Mouse (Mus musculus): Measurements from ENCODE around the gene Ankrd63.

The Ankrd63 gene

DNA sequence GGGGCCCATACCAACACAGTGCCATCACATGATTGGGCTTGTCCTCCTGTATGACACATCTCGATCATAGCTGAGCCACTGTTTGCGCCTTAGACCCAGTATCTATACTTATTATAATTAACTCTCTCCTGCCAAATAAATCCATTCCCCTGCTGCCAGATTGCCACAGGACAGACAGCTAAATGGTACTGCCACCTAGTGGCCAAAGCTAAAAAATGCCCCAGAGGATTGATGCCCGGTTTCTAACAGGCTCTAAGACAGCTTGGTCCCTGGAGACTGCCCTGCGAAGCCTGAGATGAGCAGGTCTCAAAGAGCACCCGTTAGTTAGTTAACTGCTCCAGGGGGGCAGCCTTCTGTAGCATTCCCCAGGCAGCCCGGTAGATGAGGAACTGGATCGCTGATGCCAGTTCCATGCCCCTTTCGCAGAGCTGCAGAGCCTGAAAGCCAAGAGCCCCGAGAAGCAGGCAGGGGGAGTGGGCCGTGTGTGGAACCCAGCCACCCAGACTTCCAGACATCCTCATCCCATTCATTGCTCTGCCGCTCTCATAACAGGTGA, 8.0 kb downstream of the Ankrd63 start:
- in situ Hi-C loops (cut with MboI, MseI): no loop called here

DNA sequence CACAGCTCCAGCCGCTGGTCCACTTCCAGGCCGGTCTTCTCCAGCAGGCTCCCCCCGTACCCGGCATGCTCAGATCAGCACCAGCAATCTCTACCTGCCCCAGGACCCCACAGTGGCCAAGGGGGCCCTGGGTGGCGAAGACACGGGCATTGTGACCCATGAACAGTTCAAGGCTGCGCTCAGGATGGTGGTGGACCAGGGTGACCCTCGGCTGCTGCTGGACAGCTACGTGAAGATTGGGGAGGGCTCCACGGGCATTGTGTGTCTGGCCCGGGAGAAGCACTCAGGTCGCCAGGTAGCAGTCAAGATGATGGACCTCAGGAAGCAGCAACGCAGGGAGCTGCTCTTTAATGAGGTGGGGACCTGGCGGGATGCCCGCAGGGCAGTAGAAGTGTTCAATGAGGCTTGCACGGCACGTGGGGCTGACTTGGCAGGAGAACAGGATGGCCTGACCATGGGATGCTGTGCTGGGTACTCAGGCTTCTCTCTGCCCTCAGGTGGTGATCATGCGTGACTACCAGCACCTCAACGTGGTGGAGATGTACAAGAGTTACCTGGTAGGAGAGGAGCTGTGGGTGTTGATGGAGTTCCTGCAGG, 10.3 kb downstream of the Ankrd63 start:
- in situ Hi-C loops (cut with MboI, MseI): no loop called here

DNA sequence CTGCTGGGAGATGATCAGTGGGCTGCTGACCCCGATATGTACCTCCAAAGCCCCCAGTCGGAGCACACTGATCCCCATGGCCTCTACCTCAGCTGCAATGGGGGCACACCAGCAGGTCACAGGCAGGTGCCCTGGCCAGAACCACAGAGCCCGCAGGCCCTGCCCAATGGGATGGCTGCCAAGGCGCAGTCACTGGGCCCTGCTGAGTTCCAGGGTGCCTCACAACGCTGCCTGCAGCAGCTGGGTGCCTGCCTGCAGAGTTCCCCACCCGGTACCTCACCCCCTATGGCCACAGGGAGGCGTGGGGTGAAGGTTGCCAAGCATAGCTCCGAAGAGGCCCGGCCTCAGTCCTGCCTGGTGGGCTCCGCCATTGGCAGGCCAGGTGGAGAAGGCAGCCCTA, 13.9 kb downstream of the Ankrd63 start:
- in situ Hi-C loops (cut with MboI, MseI): loop anchor here (5.0 kb wide), 1 partner anchor 53 kb away; no protein-coding TSS in a partner anchor

DNA sequence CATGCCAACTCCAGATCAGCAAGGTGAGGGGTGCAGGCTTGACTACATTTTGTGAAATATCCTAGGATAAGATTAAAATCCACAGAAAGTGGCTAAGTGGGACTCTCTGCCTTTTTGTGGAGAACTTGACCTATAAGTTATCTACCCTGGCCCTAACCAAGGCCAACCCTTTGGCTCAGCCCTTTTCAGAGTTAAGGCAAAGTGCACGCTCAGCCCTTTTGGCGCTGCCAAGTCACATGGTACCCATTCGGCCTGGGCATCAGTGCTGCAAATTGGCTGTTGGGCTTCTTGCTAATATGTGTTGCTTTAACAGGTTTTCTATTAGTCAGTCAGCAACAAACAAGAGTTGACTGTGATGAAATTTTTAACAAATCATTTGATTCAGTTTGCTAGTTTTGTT, 16.0 kb downstream of the Ankrd63 start:
- in situ Hi-C loops (cut with MboI, MseI): loop anchor here (5.0 kb wide), 1 partner anchor 50 kb away; no protein-coding TSS in a partner anchor

DNA sequence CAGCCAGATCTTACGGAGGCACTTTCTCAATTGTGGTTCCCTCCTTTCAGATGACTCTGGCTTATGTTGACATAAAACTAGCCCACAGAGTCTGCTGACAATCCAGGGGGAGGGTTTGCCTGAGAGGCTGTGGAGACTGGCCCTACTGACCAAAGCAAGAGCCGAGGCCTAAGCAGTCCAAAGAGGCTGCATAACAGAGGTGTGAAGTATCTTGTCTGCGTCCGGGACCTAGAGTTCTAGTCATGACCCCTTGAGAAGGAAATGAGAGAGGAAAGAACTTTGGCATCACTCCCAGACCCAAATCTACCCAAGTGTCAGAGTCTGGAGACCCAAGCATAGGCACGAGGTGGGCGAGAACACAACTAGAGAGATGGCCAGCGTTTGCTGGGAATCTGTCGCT, 17.1 kb downstream of the Ankrd63 start:
- in situ Hi-C loops (cut with MboI, MseI): loop anchor here (5.0 kb wide), 1 partner anchor 49 kb away; no protein-coding TSS in a partner anchor

DNA sequence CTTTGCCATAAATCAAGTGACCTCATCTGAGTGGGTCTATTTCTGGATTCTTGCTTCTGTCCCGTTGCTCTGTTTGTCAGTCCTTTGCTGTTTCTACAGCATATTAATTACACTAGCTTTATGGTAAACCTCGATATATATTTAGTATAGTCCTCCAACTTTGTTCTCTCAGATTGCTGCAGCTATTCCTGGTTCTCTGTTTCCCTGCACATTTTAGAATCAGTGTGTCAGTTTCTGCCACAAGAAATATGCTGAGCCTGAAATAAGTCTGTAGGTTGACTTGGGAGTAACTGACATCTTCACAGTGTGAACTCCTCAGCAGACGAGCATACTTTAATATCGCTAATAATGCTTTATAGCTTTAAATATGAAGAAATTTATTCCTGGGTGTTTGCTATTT, 18.7 kb downstream of the Ankrd63 start:
- in situ Hi-C loops (cut with MboI, MseI): loop anchor here (5.0 kb wide), 1 partner anchor 48 kb away; no protein-coding TSS in a partner anchor

DNA sequence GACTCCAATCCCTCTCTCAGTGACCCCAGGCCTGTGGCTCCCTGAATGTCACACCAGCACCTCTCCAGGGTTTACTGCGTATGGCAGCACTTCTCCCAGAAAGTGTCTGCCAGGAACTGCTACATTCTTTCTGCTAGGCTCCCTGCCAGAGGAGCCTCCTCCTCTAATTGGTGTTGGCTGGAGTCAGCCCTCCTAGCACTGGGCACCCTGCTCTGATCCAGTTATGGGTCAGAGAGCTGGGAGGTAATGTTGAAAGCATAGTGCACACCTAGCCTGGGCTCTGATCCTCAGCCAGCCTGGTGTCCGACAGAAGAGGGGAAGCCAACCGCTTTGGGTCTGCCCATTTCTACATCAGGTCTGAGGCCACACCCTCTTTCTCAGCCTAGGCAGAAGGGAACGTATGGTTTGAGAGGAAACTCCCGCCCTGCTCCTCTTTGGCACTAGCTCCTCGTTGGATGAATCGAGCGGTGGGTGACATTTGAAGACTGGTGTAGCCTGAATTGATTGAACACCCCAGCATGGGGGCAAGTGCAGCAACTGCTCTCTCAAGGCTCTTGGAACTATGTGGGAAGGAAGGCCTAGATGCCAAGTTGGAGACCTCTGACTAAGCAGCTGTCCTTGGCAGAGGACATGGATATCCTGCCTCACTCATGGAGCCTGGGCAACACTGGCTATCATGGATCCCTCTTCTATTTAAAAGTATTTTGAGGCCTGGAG, 21.1 kb downstream of the Ankrd63 start:
- in situ Hi-C loops (cut with MboI, MseI): no loop called here

DNA sequence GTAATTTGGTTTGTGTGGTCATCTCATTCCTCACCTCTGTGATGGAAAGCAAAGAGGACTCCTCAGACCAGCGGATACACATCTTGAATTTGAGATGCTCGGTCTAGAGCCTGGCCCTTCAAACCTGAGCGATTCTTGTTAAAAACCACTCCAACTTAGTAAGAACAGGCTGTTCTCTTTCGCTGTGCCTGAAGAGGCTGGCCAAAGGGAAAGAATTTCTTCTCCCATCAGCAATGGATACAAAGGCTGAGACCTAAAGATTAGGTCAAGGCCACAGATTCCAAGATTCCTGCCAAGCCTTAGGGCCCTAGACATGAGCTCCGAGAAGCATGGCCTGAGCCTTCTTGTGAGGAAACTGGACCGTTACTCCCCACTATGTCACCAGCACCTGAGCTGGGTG, 22.8 kb downstream of the Ankrd63 start:
- in situ Hi-C loops (cut with MboI, MseI): no loop called here

DNA sequence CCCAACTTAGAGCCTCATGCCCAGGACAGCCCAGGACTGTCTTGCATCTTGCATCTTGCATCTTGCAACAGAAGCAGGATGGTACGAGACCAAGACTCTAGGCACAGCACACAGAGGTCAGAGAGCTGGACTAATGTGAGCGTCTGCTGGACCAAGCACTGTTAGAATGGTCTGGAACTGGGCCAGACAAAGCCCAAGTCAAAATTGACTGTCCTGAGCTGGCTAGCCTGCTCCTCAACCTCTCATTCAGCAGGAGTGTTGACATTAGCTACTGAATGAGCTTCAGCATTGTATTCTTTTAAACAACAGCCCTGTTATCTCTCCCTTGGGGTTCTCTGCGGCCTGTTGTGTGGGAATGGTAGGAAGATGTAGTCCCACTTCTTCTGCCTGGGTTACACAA, 24.2 kb downstream of the Ankrd63 start:
- in situ Hi-C loops (cut with MboI, MseI): no loop called here

DNA sequence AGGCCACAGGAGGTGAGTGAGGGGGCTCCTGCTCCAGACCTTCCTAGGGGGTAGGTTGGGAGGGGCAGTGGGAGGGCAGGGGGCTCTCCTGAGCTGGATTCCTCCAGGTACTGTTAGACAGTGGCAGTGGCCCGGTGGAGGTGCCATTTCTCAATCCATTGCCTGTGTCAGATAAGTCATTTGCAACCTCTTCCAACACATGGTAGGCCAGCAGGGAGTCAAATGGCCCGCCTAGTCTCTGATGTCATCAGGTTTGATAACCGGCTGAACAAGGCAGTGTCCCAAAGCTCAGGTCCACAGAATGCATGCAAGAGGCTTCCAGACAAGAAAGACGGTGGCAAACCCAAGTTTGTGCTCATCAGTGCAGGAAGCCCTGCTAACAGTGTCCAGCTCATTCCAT, 25.9 kb downstream of the Ankrd63 start:
- in situ Hi-C loops (cut with MboI, MseI): no loop called here

DNA sequence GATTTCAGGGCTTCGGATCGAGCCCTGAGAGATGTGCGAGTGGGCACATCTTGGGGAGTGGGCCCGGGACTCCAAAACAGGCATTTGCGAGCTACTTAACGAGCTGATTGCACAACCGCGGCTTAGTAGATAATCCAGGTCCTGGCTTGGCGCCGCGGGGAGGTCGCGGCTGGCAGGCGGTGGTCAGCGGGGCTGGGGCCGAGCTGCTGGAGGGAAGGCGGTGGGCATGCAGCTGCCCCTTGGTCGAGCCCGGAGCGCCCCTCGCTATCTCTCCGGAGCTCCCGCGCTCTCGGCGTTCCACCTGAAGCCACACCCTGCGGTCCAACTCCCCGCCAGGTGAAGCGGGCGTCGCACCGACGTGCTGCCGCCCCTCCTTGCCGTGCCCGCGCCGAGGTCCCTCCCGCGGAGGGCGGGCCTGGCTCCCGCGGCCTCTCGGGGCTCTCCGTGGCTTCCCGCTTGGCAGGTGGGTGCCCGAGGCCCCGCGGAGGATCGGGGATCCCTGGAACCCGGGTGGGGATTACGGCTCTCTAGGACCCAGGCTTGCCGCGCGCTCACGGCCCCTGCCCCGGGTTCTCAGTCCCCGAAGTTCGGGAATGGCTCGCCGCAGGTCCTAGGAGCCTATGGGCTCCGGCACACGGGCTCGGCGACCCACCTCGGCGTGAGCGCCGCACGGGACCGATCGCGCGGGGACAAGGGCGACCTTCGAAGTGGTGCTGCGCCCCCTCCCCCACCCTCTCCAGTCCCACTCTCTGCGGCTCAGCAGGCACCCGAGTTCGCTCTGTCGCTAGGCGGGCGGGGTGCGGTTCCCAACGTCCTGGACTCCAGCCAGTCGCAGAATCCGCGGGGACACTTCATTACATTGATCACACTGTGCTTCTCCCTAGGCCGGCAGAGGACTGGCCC, 26.7 kb downstream of the Ankrd63 start:
- in situ Hi-C loops (cut with MboI, MseI): no loop called here

DNA sequence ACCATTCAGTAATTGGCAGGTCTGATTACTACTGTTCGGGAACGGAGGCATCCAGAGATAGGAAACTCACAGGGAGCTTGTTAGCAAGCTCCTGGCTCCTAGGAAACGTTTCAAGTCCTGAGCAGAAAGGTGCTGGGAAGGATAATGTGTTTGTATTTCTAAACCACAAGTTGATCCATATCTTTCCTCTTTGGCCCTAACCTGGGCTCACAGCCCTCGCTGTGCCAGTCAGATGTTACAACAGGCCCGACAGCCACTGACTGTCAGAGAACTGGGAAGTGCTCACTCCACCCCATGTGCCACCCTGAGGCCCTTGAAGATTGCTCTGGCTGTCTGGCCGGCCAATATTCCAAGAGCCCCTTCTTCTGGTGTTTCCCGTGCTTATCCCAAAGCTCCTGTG, 29.3 kb downstream of the Ankrd63 start:
- in situ Hi-C loops (cut with MboI, MseI): no loop called here

DNA sequence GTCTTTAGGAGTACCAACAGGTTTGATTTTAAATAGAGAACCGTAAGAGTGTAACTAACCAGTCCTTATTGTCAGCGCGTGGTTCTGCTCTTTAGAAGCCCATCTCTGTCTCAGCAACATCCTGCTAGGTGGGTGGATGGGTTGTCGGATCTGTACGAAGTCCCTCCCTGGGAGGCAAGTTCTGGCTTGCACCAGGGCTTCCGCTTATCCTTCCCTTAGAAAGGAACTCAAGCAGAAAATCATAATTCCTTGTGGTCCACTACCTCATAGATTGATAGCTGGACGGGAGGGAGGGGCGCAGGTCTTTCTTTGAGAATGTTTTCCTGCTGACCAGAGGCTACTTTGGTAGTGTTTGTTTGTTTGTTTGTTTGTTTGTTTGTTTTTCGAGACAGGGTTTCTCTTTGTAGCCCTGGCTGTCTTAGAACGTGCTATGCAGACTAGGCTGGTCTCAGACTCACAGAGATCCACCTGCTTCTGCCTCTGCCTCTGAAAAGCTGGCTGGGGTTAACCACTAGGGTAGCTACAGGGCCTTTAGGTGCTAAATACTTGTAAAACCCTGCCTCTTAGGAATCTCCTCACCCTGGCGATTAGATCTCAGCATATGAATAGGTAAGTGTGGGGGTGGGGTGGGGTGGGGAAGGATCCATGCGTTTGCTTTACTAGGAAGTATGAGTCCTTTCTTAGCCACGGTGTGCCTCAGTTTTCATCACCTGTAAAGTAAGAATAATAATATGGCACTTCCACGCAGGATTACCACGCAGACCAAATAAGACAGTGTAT, 29.9 kb downstream of the Ankrd63 start:
- in situ Hi-C loops (cut with MboI, MseI): no loop called here

DNA sequence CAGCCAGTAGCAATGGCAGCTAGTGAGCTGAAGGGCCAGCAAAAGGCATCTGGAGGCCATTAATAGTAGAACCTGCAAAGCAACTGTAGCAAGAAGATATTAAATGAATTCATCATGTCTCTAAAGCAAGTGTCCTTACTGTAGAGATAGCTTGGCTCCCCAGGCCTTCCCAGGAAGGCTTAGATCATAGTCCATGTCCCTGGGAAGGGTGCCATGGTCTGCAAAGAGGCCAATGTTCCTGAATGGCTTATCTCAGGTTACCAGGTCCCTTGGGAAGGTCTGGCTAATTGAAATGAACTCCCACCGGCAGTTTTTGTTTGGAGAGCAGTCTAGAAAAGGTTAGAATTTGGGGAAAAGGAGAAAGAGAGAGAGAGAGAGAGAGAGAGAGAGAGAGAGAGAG, 32.0 kb downstream of the Ankrd63 start:
- in situ Hi-C loops (cut with MboI, MseI): no loop called here

DNA sequence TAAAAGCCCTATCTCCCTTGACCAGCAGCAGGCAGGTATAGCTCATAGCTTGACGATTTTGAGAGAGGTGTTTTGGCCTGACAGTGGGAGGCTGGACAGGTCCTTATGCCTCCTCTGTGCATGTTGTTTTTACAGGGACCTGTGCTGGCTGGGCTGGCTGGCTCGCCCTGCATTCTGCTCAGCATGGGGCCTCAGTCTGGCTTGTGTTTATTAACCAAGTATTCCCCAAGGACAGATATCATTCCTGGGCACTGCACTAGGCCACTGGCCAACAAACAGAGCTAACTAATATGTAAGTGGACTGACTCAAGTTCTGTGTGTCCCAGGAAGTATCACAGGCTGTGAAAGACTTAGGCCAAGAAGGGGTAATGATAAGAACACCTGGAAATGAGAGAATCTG, 34.0 kb downstream of the Ankrd63 start:
- in situ Hi-C loops (cut with MboI, MseI): no loop called here

DNA sequence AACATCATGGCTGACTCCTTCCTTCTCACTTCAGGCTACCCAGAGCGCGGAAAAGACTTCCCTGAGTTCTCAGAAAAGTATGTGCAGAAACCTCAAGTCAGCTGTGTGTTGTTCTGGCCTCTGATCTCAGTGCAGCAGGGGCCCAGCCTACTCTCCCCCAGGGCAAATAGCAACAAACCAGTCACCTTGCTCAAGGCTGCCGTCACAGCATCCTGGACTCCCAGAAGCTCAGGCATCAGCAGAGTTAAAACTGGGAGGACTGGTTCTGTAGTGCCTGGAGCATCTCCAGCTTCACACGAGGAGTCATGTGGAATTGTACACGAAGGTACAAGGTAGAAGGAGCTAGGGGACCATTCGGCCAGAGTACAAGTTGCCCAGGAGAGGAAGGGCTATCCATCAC, 34.5 kb downstream of the Ankrd63 start:
- in situ Hi-C loops (cut with MboI, MseI): no loop called here

DNA sequence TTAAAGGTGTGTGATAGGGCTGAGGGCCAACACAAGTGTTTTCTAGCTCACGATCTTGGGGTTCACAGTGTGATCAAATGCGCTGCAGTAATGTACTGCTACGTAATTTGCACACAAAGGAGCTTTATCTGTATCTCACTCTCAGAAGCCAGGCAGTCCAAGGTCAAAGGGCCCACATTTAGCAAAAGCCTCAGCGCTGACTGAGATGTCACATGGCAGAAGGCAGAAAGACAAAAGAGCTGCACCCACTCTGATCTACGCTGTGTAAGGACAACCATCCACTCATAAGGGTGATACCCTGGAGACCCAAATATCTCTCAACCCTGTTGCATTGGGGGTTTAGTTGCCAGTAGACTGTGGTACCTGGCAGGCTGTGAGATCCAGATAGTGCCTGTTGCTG, 36.6 kb downstream of the Ankrd63 start:
- in situ Hi-C loops (cut with MboI, MseI): no loop called here

DNA sequence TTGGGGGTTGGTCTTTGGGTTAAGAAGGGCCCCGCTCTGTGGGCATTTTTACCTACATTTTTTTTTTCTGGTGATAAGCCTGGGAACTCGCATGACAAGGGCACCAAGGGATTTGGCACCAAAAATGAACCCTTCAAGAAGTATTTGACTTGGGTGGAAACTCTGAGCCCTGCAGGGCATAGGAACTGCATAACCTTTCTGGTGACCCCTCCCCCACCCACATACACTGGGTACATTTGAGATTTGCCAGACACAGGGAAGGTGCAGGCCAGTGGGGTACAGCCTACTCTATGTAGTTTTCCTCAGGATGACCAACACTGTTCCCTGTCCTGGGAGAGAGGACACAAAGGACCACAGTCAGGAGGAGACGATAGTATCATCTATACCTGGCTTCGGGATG, 38.1 kb downstream of the Ankrd63 start:
- in situ Hi-C loops (cut with MboI, MseI): no loop called here

DNA sequence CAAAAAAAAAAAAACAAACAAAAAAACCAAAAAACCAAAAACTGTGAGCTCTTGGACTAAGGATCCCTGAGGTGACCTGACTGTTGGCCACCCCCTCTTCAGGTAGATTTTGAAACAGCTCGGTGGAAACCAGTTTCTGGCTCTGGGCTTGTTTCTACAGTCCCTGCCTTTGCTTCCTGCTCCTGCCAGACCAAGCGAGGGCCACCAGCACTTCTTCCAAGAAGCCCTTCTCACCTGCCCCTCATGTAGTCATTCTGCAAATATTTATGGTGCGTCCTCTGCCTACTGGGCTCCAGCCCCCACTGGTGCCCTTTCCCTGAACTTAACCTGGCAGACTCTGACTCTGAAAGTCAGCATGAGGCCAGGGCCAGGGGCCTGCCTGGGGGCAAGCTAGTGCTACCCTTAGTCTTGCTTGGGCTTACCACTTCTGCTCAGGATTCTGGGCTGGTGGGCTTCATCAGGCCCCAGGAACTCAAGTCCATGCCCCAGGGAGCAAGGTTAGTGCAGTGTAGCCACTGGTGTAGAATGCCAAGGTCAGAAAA, 38.7 kb downstream of the Ankrd63 start:
- in situ Hi-C loops (cut with MboI, MseI): no loop called here

DNA sequence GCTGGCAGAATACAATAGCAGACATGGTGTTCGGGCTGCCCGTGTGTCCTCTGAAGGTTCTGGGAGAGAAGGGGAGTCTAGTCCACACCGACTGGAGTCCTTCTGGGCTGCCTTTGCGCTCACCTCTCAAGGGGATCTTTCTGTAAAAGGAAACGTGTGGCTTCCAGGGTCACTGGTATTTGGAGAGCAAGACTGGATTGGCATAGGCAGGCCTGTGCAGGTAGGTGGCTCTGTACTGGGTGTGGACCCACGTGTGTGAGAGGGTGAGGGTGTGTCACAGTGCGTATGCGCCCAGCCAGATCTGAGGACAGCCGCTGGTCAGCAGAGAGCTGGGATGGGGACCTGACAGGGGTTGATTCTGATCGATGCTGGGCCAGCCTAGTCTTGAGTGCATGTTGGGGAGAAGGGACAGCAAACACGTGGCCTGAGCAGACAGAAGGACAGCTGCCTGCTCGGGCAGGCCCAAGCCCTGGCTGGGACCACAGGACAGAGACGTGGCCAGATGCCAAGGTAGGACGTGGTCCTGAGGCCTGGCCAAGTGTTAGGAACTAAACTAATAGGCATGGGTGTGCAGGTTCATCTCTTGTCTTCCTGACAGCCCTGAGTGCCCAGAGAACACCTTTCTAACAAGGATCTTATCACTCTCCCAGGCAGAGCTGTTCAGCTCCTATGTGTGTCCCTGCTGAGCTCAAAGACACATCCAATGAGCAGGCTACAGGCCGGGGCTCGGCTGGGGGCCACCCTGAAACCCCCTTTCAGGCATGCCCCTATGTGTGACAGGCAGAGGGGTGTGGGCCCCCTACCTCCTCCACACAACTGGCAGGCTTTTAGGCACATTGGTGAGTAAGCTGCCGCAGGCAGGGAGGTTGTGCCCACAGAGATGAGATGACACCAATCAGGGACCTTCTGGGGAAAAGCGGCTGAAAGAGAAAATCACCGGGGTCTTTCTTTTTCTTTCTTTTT, 39.7 kb downstream of the Ankrd63 start:
- in situ Hi-C loops (cut with MboI, MseI): no loop called here

All from T-helper 2 cell (primary cell).